Mouse (Mus musculus) kidney, adult 2 months (tissue): ENCODE measurements around the gene Atp13a2.

Experiments
- CTCF ChIP-seq: fragments of 200-500 bp; conservative IDR thresholded peaks from 2 replicates; pipeline ENCODE4 v1.5.1; 2011; ENCODE audit warnings: low read depth, mild to moderate bottlenecking, control low read depth, low read length, moderate library complexity, mixed read lengths; ENCODE audit not compliant: insufficient read depth, insufficient read length
- POLR2A ChIP-seq: fragments of 200-500 bp; IDR thresholded peaks from one replicate; pipeline ENCODE4 v1.6.1; 2011; ENCODE audit warnings: low read depth, low read length, control low read depth

DNA sequence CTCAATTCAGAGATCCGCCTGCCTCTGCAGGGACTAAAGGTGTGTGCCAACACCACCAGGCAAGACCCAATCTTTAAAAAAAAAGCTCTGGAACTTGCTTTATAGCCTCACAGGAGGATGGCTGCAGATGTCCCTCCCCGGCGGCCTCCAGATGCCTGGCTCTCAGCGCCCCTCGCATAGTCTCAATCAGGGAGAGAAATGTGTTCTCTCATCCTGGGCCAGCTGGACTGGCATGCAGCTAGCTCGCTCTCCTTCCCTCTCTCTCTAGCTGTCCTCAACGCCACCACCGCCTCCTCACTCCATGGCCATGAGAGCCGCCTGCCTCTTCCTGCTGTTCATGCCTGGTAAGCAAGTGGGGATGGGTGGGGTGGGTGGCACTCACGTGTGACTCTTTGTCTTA, 25.9 kb downstream of the Atp13a2 start:
- TF ChIP-seq CTCF (no peak), POLR2A (no peak)
